Mouse (Mus musculus) urinary bladder, postnatal 0 days (tissue): Measurements from ENCODE around the gene Sugp2. TPM values are rescaled to one million over a fixed set of nuclear protein-coding genes. Genes with fewer than 3 reads are reported as not detected.

ENCODE experiments used
- polyA plus RNA-seq: library from polyadenylated mRNA; unstranded; fragments of >200 nt; fragmentation: Nextera tagmentation; extraction: Ambion mirVana; gene quantifications from 2 replicates; pipeline ENCODE4 v1.2.1, GENCODE M21; 2015

Gene Sugp2
- 11.8 and 12.9 TPM in 2 replicates for polyA plus RNA-seq

GRCm38 (mm10) chr8:70234080-70234780 lies at the start of gene Sugp2, which contains the start of gene Armc6:
Gene Sugp2, plus strand, starts transcription at chr8:70234226.
Gene Armc6, minus strand, starts transcription at chr8:70234466.

GRCm38 (mm10) chr8:70212112-70213055 lies 21.6 kb upstream of the Sugp2 start, which contains the start of gene Slc25a42:
Gene Slc25a42, minus strand, starts transcription at chr8:70212305.

GRCm38 (mm10) chr8:70282603-70283135 lies 48.6 kb downstream of the Sugp2 start, which contains the start of gene Homer3:
Gene Homer3, plus strand, starts transcription at chr8:70282827.

DNA sequence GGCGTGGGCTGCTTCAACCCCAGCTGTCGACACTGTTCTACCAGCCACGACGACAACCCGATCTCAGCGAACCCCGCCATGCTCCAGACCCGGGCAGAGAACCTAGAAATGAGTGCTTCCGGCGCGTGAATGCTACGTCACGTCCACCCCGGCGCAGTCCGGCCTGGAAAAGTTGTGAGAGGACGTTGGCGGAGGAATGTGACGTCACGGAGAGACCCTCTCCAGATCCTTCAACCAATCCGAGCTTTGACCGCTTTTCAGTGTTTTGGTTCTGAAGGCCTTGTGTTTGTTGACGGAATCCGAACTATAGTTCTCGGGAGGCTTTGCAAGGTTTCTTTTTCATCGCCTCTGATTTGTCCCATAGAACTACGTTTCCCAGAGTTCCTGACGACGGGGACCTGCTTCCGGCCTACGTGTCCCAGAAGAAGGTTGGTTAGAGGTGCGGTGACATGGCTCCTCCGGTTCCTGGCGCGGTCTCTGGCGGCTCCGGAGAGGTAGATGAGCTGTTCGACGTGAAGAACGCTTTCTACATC lies 68.4 kb downstream of the Sugp2 start, which contains the start of the genes Ddx49 and Cope:
Gene Ddx49 (minus strand): TSS at position 132 of the 533 bp plus-strand sequence.
Gene Cope (plus strand): TSS at position 161 of the 533 bp plus-strand sequence.

GRCm38 (mm10) chr8:70315624-70316510 lies 81.8 kb downstream of the Sugp2 start, which contains the start of gene Cers1:
Gene Cers1, plus strand, starts transcription at chr8:70315775.

GRCm38 (mm10) chr8:70329124-70329834 lies 95.3 kb downstream of the Sugp2 start, which contains the start of gene Gdf1:
Gene Gdf1, plus strand, starts transcription at chr8:70329817.

Other genes with a start within 250 kb of the Sugp2 start
- 26.5 and 27.4 TPM in 2 replicates for gene Gatad2a, start 237.8 kb upstream of the Sugp2 start, polyA plus RNA-seq
- gene Mau2, start 191.5 kb upstream of the Sugp2 start, polyA plus RNA-seq = 26.6 and 28.0 TPM in 2 replicates
- 22.9 and 23.3 TPM in 2 replicates for gene Sugp1, start 191.4 kb upstream of the Sugp2 start, polyA plus RNA-seq
- gene Tm6sf2, start 161.3 kb upstream of the Sugp2 start, polyA plus RNA-seq = 0.14 TPM in 1 of 2 replicates, not detected in the other
- gene Hapln4, start 150.8 kb upstream of the Sugp2 start, polyA plus RNA-seq = 0.04 TPM in 2 replicates
- gene Ncan, start 113.4 kb upstream of the Sugp2 start, polyA plus RNA-seq = 0.10 and 0.16 TPM in 2 replicates
- 29.3 and 31.3 TPM in 2 replicates for gene Nr2c2ap, start 102.9 kb upstream of the Sugp2 start, polyA plus RNA-seq
- gene Rfxank, start 95.1 kb upstream of the Sugp2 start, polyA plus RNA-seq = 7.5 and 7.9 TPM in 2 replicates
- 30.9 and 33.6 TPM in 2 replicates for gene Borcs8, start 94.7 kb upstream of the Sugp2 start, polyA plus RNA-seq
- 0.24 and 0.37 TPM in 2 replicates for gene Mef2b, start 94.5 kb upstream of the Sugp2 start, polyA plus RNA-seq
- gene Tmem161a, start 61.9 kb upstream of the Sugp2 start, polyA plus RNA-seq = 38.0 and 43.3 TPM in 2 replicates
- 2.6 and 2.7 TPM in 2 replicates for gene Slc25a42, start 21.9 kb upstream of the Sugp2 start, polyA plus RNA-seq
- gene Armc6, start 240 bp downstream of the Sugp2 start, polyA plus RNA-seq = 13.7 and 14.2 TPM in 2 replicates
- gene Homer3, start 48.6 kb downstream of the Sugp2 start, polyA plus RNA-seq = 17.3 and 19.4 TPM in 2 replicates
- 27.6 and 29.6 TPM in 2 replicates for gene Ddx49, start 68.3 kb downstream of the Sugp2 start, polyA plus RNA-seq
- gene Cope, start 68.3 kb downstream of the Sugp2 start, polyA plus RNA-seq = 272 and 328 TPM in 2 replicates
- 0.99 and 1.0 TPM in 2 replicates for gene Cers1, start 81.5 kb downstream of the Sugp2 start, polyA plus RNA-seq
- 0.39 and 0.50 TPM in 2 replicates for gene Gdf1, start 95.6 kb downstream of the Sugp2 start, polyA plus RNA-seq
- gene Upf1, start 119.1 kb downstream of the Sugp2 start, polyA plus RNA-seq = 8.0 and 8.6 TPM in 2 replicates
- 0.15 and 0.18 TPM in 2 replicates for gene Comp, start 139.3 kb downstream of the Sugp2 start, polyA plus RNA-seq
- gene Crtc1, start 205.4 kb downstream of the Sugp2 start, polyA plus RNA-seq = 7.8 and 8.3 TPM in 2 replicates
- 17.0 and 18.6 TPM in 2 replicates for gene Klhl26, start 242.7 kb downstream of the Sugp2 start, polyA plus RNA-seq